Mouse (Mus musculus) layer of hippocampus, postnatal 36 days (tissue): Measurements from ENCODE around the gene Ctnna2. TPM values are rescaled to one million over a fixed set of nuclear protein-coding genes. Genes with fewer than 3 reads are reported as not detected.

ENCODE experiments used
- DNase-seq, 2 experiments: peaks; one replicate each; pipeline ENCODE4 v3.0.0; 2022
- total RNA-seq, 2 experiments: library from RNA; stranded (reverse); gene quantifications; 2 replicates each; pipeline ENCODE4 v1.2.3; 2021

Gene Ctnna2
- 10 to 100 TPM; 90.4 to 91.9 TPM for total RNA-seq

- peak; percentile 93 to 95 for DNase-seq
These were observed at the start of gene Ctnna2 for GRCm38 (mm10) chr6:77979241-77979961. Gene Ctnna2 (minus strand): TSS chr6:77979699.

- peak in 1 of 2 experiments; percentile 14 for DNase-seq
These were observed 896 bp upstream of the Ctnna2 start for GRCm38 (mm10) chr6:77980137-77981052.

- DNase-seq, result peak in 1 of 2 experiments; percentile 19
These were observed 841 bp downstream of the Ctnna2 start for GRCm38 (mm10) chr6:77978476-77979240.

GRCm38 (mm10) chr6:77970545-77971242 is 8.8 kb downstream of the Ctnna2 start:
- DNase-seq, result no peak

GRCm38 (mm10) chr6:77969774-77970173 is 9.7 kb downstream of the Ctnna2 start:
- DNase-seq, result no peak

GRCm38 (mm10) chr6:77962011-77962410 is 17.5 kb downstream of the Ctnna2 start:
- DNase-seq, result no peak

- peak; percentile 14 to 16 for DNase-seq
These were observed 28.2 kb downstream of the Ctnna2 start for GRCm38 (mm10) chr6:77951276-77951675.

- no peak for DNase-seq
These were observed 28.8 kb downstream of the Ctnna2 start for GRCm38 (mm10) chr6:77950690-77951089.

GRCm38 (mm10) chr6:77929375-77929774 is 50.1 kb downstream of the Ctnna2 start:
- DNase-seq, result no peak

GRCm38 (mm10) chr6:77873150-77873549 is 106.3 kb downstream of the Ctnna2 start:
- DNase-seq, result no peak

- DNase-seq, result no peak
These were observed 110.2 kb downstream of the Ctnna2 start for GRCm38 (mm10) chr6:77869313-77869712.

- no peak for DNase-seq
These were observed 111.4 kb downstream of the Ctnna2 start for GRCm38 (mm10) chr6:77868119-77868518.

GRCm38 (mm10) chr6:77863379-77863778 is 116.1 kb downstream of the Ctnna2 start:
- no peak for DNase-seq

GRCm38 (mm10) chr6:77862781-77863180 is 116.7 kb downstream of the Ctnna2 start:
- peak; percentile 30 to 39 for DNase-seq

GRCm38 (mm10) chr6:77849438-77849837 is 130.1 kb downstream of the Ctnna2 start:
- no peak for DNase-seq

GRCm38 (mm10) chr6:77848796-77849195 is 130.7 kb downstream of the Ctnna2 start:
- DNase-seq, result no peak

- DNase-seq, result peak; percentile 7 to 30
These were observed 131.8 kb downstream of the Ctnna2 start for GRCm38 (mm10) chr6:77847651-77848050.

GRCm38 (mm10) chr6:77839076-77839475 is 140.4 kb downstream of the Ctnna2 start:
- no peak for DNase-seq

- DNase-seq, result peak; percentile 7 to 22
These were observed 140.8 kb downstream of the Ctnna2 start for GRCm38 (mm10) chr6:77838653-77839052.

- no peak for DNase-seq
These were observed 142.0 kb downstream of the Ctnna2 start for GRCm38 (mm10) chr6:77837543-77837942.

GRCm38 (mm10) chr6:77834680-77835079 is 144.8 kb downstream of the Ctnna2 start:
- DNase-seq, result no peak

GRCm38 (mm10) chr6:77827526-77827925 is 152.0 kb downstream of the Ctnna2 start:
- no peak for DNase-seq
